Mouse (Mus musculus) lung, embryonic 16.5 days (tissue): Measurements from ENCODE around the gene Actbl2. TPM values are rescaled to one million over a fixed set of nuclear protein-coding genes. Genes with fewer than 3 reads are reported as not detected.

Experiments used
- ATAC-seq: fragments of 200-750 bp; cut with Nextera tagmentation; 2 replicates; pipeline ENCODE4 v1.8.0; 2017; ENCODE audit warnings: low read depth, mild to moderate bottlenecking, moderate library complexity
- H3K27ac ChIP-seq: fragments of 300-500 bp; sonication (generic); 2 replicates; pipeline ENCODE4 v1.5.1; 2014; ENCODE audit warnings: mild to moderate bottlenecking, control low read depth, low read length
- H3K27me3 ChIP-seq: fragments of 300-500 bp; sonication (generic); 2 replicates; pipeline ENCODE4 v1.6.1; 2014; ENCODE audit warnings: low read depth, low read length, mixed read lengths; ENCODE audit not compliant: control insufficient read depth, insufficient read depth
- H3K36me3 ChIP-seq: fragments of 300-500 bp; sonication (generic); 2 replicates; pipeline ENCODE4 v1.6.1; 2014; ENCODE audit warnings: low read length; ENCODE audit not compliant: control insufficient read depth, insufficient read depth
- H3K4me1 ChIP-seq: fragments of 300-500 bp; sonication (generic); replicated peaks from 2 replicates; pipeline ENCODE4 v1.6.1; 2014; ENCODE audit warnings: low read length, mixed read lengths; ENCODE audit not compliant: control insufficient read depth, insufficient read depth
- H3K4me2 ChIP-seq: fragments of 300-500 bp; sonication (generic); 2 replicates; pipeline ENCODE4 v1.6.1; 2014; ENCODE audit warnings: low read depth, low read length, control low read depth
- H3K4me3 ChIP-seq: fragments of 300-500 bp; sonication (generic); 2 replicates; pipeline ENCODE4 v1.5.1; 2014; ENCODE audit warnings: mild to moderate bottlenecking, low read length, control low read depth
- H3K9ac ChIP-seq: fragments of 300-500 bp; sonication (generic); 2 replicates; pipeline ENCODE4 v1.6.1; 2014; ENCODE audit warnings: low read length, control low read depth
- H3K9me3 ChIP-seq: fragments of 300-500 bp; sonication (generic); 2 replicates; pipeline ENCODE4 v1.6.1; 2016; ENCODE audit warnings: low read length; ENCODE audit not compliant: control insufficient read depth
- WGBS: fragments of 180-500 bp; shearing (Covaris S2); extraction: QIAGEN DNeasy Blood & Tissue Kit; methylation state at CpG from one replicate; pipeline ENCODE4 v1.1.7; 2014; 5-methylcytosine and 5-hydroxymethylcytosine counted together
- polyA plus RNA-seq: library from polyadenylated mRNA; unstranded; fragments of >200 nt; fragmentation: Nextera tagmentation; extraction: Ambion mirVana; gene quantifications from 2 replicates; pipeline ENCODE4 v1.2.1, GENCODE M21; 2015

Gene Actbl2
- polyA plus RNA-seq: not detected in 2 replicates

DNA sequence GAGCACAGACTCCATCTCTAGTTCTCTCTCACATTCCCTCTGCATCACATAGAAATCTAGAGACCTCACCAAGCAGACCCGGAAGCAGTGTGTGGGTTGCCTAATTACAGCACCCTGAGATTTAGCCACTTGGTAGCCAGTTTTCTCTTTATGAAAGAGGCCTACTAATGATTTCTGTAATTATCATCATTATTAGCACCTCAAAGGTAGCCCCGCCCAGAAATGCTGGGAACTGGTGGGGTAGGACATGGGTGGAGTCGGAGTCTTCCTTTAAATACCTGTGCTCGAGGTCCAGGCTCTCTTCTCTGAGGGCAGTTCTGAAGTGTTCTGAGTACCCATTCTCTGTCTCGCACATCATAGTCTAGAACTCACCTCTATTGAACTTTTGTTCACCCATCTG, at the start of gene Actbl2:
Gene Actbl2, plus strand, starts transcription at position 301 of the 400 bp plus-strand sequence.
- Histone ChIP-seq H3K27me3 (no peaks in the 10 kb centered on the region), H3K27ac (no peak within 1 kb of the TSS), H3K9ac (no peak within 1 kb of the TSS), H3K4me1 (no peaks in the 10 kb centered on the region), H3K4me2 (no peak within 1 kb of the TSS), H3K4me3 (no peak within 1 kb of the TSS), H3K9me3 (no peaks in the 10 kb centered on the region), H3K36me3 (no peaks in the 10 kb centered on the region)
- ATAC-seq: no peak
- WGBS: 91% methylated on average over 5 of the region's 5 CpGs

GRCm38 (mm10) chr13:111210649-111211378, 44.0 kb upstream of the Actbl2 start:
- H3K4me2 ChIP-seq: peak overlapping the region; percentile 37; the same call in 1 of the 2 replicates
- peak; percentile 82 for ATAC-seq
- peaks cover 10% of the 10 kb centered on the region for H3K4me1 ChIP-seq
- no peaks in the 10 kb centered on the region for H3K27me3 ChIP-seq
- WGBS: 29% methylated on average over 8 of the region's 8 CpGs
- no peak overlapping the region for H3K4me3 ChIP-seq
- H3K36me3 ChIP-seq: no peaks in the 10 kb centered on the region
- peak overlapping the region; percentile 61 for H3K27ac ChIP-seq
- no peaks in the 10 kb centered on the region for H3K9me3 ChIP-seq
- no peak overlapping the region for H3K9ac ChIP-seq

DNA sequence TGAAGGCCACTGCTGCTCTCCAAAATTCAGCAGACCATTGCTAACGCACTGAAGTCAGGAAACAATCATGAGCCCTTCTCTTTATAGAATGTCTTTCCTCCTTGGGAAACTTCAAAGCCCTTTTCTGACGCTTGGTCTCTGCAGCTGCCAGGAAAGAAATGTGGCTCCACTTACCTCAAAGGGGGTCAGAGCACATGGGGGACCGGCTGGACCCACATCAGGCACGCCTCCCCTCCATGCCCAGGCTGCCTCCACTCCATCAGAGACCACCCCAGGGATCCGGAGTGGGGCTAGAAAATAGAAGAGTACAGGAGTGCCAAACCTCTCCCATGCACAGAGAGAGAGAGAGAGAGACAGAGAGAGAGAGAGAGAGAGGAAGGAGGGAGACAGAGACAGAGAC, 26.0 kb upstream of the Actbl2 start:
- WGBS: 44% methylated on average over 5 of the region's 5 CpGs
- Histone ChIP-seq H3K27ac (no peak overlapping the region), H3K9me3 (no peaks in the 10 kb centered on the region), H3K27me3 (no peaks in the 10 kb centered on the region), H3K36me3 (no peaks in the 10 kb centered on the region), H3K4me3 (no peak overlapping the region), H3K4me2 (no peak overlapping the region), H3K4me1 (peaks cover 4% of the 10 kb centered on the region; the same call in 1 of the 2 replicates), H3K9ac (no peak overlapping the region)
- no peak for ATAC-seq

DNA sequence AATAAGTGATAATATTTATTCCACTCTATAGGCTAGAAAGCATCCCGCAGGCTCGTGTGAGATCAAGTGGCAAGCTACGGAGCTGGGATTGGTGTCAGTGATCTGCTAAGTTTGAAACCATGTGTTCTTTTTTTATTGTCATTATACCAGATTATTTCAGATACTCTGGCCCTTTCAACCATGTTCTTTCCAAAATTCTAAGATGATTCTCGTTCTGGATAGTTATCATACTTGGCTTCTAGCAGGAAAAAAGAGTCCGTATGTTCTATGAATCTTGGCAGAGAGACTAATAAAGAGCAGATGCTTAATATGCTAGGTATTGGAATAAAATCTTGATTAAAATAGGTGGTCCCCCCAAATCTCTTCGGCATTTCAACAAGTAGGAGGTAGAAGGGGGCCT, 25.3 kb upstream of the Actbl2 start:
- H3K27ac ChIP-seq: no peak overlapping the region
- H3K27me3 ChIP-seq: no peaks in the 10 kb centered on the region
- no peaks in the 10 kb centered on the region for H3K36me3 ChIP-seq
- WGBS: 72% methylated on average over 6 of the region's 6 CpGs
- H3K9me3 ChIP-seq: no peaks in the 10 kb centered on the region
- H3K4me3 ChIP-seq: no peak overlapping the region
- no peak for ATAC-seq
- H3K4me2 ChIP-seq: no peak overlapping the region
- H3K4me1 ChIP-seq: peaks cover 4% of the 10 kb centered on the region; the same call in 1 of the 2 replicates
- no peak overlapping the region for H3K9ac ChIP-seq

DNA sequence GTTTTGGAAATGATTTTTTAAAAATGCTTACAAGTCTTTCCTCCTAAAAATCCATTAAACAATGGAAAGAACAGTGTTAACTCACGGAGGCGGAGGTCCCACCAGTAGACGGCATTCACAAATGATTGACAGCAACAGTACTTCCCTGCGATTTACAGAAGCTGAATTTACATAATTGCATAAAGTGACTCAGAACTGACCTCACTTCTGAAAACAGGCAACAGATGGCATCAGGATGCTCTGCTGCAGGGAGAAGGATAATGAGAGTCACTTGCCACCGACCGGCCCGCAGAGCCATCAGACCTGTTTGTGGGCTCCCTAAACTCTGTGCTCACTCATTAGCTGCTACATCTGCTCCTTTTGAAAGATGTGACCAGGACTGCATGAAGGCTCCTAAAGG, 22.4 kb upstream of the Actbl2 start:
- peaks cover 24% of the 10 kb centered on the region for H3K4me1 ChIP-seq
- H3K36me3 ChIP-seq: no peaks in the 10 kb centered on the region
- 88% methylated on average over 7 of the region's 7 CpGs for WGBS
- H3K9me3 ChIP-seq: 0 out of 2 replicates have a peak, but pooled peaks cover 3% of the 10 kb centered on the region
- ATAC-seq: no peak
- no peak overlapping the region for H3K4me3 ChIP-seq
- no peak overlapping the region for H3K9ac ChIP-seq
- no peak overlapping the region for H3K27ac ChIP-seq
- no peaks in the 10 kb centered on the region for H3K27me3 ChIP-seq
- H3K4me2 ChIP-seq: no peak overlapping the region

GRCm38 (mm10) chr13:111233356-111233755, 21.5 kb upstream of the Actbl2 start:
- 50% methylated on average over 5 of the region's 5 CpGs for WGBS
- H3K27ac ChIP-seq: no peak overlapping the region
- no peak overlapping the region for H3K4me3 ChIP-seq
- H3K27me3 ChIP-seq: no peaks in the 10 kb centered on the region
- H3K36me3 ChIP-seq: no peaks in the 10 kb centered on the region
- H3K4me1 ChIP-seq: peaks cover 25% of the 10 kb centered on the region
- H3K4me2 ChIP-seq: no peak overlapping the region
- ATAC-seq: no peak
- H3K9ac ChIP-seq: no peak overlapping the region
- 0 out of 2 replicates have a peak, but pooled peaks cover 3% of the 10 kb centered on the region for H3K9me3 ChIP-seq

DNA sequence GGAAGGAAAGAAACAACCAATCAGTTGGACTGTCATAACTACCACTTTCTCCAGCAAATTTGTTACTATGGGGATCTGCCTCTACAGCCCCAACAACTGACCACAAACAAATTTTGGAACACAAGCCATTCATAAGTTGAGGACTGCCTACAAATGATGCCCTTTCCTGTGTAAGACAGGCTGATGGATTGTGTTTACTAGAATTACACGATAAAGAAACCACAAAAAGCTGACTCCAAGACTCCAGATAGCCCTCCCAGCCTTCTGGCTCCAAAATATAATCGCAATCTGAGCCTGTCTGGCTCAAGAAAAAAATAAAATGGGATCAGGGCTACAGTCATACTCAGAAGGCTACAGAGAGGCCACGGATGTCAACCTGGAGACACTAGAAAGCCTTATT, 20.2 kb upstream of the Actbl2 start:
- H3K4me1 ChIP-seq: peaks cover 26% of the 10 kb centered on the region
- no peak for ATAC-seq
- peak overlapping the region; percentile 91 for H3K27ac ChIP-seq
- H3K9me3 ChIP-seq: 0 out of 2 replicates have a peak, but pooled peaks cover 3% of the 10 kb centered on the region
- no peaks in the 10 kb centered on the region for H3K27me3 ChIP-seq
- WGBS: 37% methylated on average over 3 of the region's 3 CpGs
- no peak overlapping the region for H3K9ac ChIP-seq
- H3K4me2 ChIP-seq: no peak overlapping the region
- no peak overlapping the region for H3K4me3 ChIP-seq
- H3K36me3 ChIP-seq: no peaks in the 10 kb centered on the region

DNA sequence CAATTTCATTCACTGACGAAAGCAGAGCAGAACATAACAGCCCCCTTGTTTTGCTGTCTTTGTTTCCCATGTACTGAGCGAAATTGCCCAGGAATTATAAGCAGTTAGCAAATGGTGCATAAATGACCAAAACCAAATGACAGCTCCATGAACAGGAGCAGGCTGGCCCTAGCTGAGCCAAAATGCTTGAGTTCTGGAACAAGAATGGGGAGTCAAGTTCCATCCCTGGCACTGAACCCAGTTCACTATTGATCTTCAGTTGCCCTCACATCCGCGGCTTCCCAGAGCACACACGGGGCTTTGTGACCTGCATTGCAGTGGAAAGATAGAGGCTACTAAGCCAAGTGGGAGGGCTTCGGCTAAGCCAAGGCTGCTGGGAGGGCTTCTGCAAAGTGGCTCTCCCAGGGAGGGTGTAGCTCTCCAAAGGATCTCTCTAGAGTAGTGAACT, 19.1 kb upstream of the Actbl2 start:
- H3K4me2 ChIP-seq: no peak overlapping the region
- H3K27me3 ChIP-seq: no peaks in the 10 kb centered on the region
- H3K27ac ChIP-seq: peak overlapping the region; percentile 91
- peaks cover 7% of the 10 kb centered on the region; the same call in 1 of the 2 replicates for H3K9me3 ChIP-seq
- H3K4me3 ChIP-seq: no peak overlapping the region
- WGBS: 32% methylated on average over 6 of the region's 6 CpGs
- no peak overlapping the region for H3K9ac ChIP-seq
- peaks cover 26% of the 10 kb centered on the region for H3K4me1 ChIP-seq
- peak; percentile 70 for ATAC-seq
- H3K36me3 ChIP-seq: peaks cover 4% of the 10 kb centered on the region; the same call in 1 of the 2 replicates

- H3K27ac ChIP-seq: peak overlapping the region; percentile 91
- ATAC-seq: no peak
Measured at GRCm38 (mm10) chr13:111236461-111236864, 18.4 kb upstream of the Actbl2 start.

More at GRCm38 (mm10) chr13:111236461-111236864, 18.4 kb upstream of the Actbl2 start:
- peaks cover 7% of the 10 kb centered on the region; the same call in 1 of the 2 replicates for H3K9me3 ChIP-seq
- H3K9ac ChIP-seq: no peak overlapping the region
- 40% methylated on average over 9 of the region's 9 CpGs for WGBS
- no peaks in the 10 kb centered on the region for H3K27me3 ChIP-seq
- peaks cover 26% of the 10 kb centered on the region for H3K4me1 ChIP-seq
- peaks cover 4% of the 10 kb centered on the region; the same call in 1 of the 2 replicates for H3K36me3 ChIP-seq
- no peak overlapping the region for H3K4me3 ChIP-seq
- no peak overlapping the region for H3K4me2 ChIP-seq
